Mouse (Mus musculus) liver, embryonic 16.5 days (tissue): ENCODE measurements around the gene Snx14. TPM values are rescaled to one million over a fixed set of nuclear protein-coding genes. Genes with fewer than 3 reads are reported as not detected.
A peak's percentile ranks its signal among the peaks of the same experiment; 100 is the strongest.
"Not testable (repeated sequence)": the region's sequence is repeated elsewhere in the genome, so short reads cannot be mapped to it uniquely, and the experiment has no call there.

Source experiments
- ATAC-seq: fragments of 200-750 bp; cut with Nextera tagmentation; 2 replicates; pipeline ENCODE4 v1.8.0; 2017; ENCODE audit warnings: low read depth, mild to moderate bottlenecking, moderate number of reproducible peaks, moderate library complexity
- H3K27ac ChIP-seq: fragments of 300-500 bp; sonication (generic); 2 replicates; pipeline ENCODE4 v1.5.1; 2014; ENCODE audit warnings: mild to moderate bottlenecking, low read length
- H3K27me3 ChIP-seq: fragments of 300-500 bp; sonication (generic); 2 replicates; pipeline ENCODE4 v1.6.1; 2014; ENCODE audit warnings: low read depth, low read length, mixed read lengths; ENCODE audit not compliant: control insufficient read depth, insufficient read depth
- H3K36me3 ChIP-seq: fragments of 300-500 bp; sonication (generic); 2 replicates; pipeline ENCODE4 v1.6.1; 2014; ENCODE audit warnings: mild to moderate bottlenecking; ENCODE audit not compliant: control insufficient read depth, insufficient read depth
- H3K4me1 ChIP-seq: fragments of 300-500 bp; sonication (generic); 2 replicates; pipeline ENCODE4 v1.6.1; 2014; ENCODE audit warnings: low read depth, low read length, mixed read lengths; ENCODE audit not compliant: control insufficient read depth
- H3K4me2 ChIP-seq: fragments of 300-500 bp; sonication (generic); 2 replicates; pipeline ENCODE4 v1.6.1; 2014; ENCODE audit warnings: low read depth, low read length, mixed read lengths
- H3K4me3 ChIP-seq: fragments of 300-500 bp; sonication (generic); 2 replicates; pipeline ENCODE4 v1.5.1; 2014; ENCODE audit warnings: low read depth, mild to moderate bottlenecking, low read length
- H3K9ac ChIP-seq: fragments of 300-500 bp; sonication (generic); 2 replicates; pipeline ENCODE4 v1.6.1; 2014; ENCODE audit warnings: low read depth, low read length
- H3K9me3 ChIP-seq: fragments of 300-500 bp; sonication (generic); replicated peaks from 2 replicates; pipeline ENCODE4 v1.6.1; 2016; ENCODE audit warnings: low read length; ENCODE audit not compliant: control insufficient read depth
- WGBS: fragments of 180-500 bp; shearing (Covaris S2); extraction: QIAGEN DNeasy Blood & Tissue Kit; methylation state at CpG from one replicate; pipeline ENCODE4 v1.1.7; 2014; ENCODE audit not compliant: insufficient replicate concordance; 5-methylcytosine and 5-hydroxymethylcytosine counted together
- polyA plus RNA-seq: library from polyadenylated mRNA; unstranded; fragments of >200 nt; fragmentation: Nextera tagmentation; extraction: Ambion mirVana; gene quantifications from 2 replicates; pipeline ENCODE4 v1.2.1, GENCODE M21; 2015

Snx14 gene
- polyA plus RNA-seq = 12.3 and 12.8 TPM in 2 replicates

- H3K4me2 ChIP-seq = peak within 1 kb of the TSS; percentile 88
- H3K9ac ChIP-seq = peak within 1 kb of the TSS; percentile 84
- no peaks in the 10 kb centered on the region for H3K36me3 ChIP-seq
- peak within 1 kb of the TSS; percentile 87 for H3K27ac ChIP-seq
- ATAC-seq = peak; percentile 97
- peaks cover 11% of the 10 kb centered on the region for H3K4me1 ChIP-seq
- under 1% methylated on average over 62 of the region's 62 CpGs for WGBS
- no peaks in the 10 kb centered on the region for H3K27me3 ChIP-seq
- peak within 1 kb of the TSS; percentile 79 for H3K4me3 ChIP-seq
- no peaks in the 10 kb centered on the region for H3K9me3 ChIP-seq
Measured at GRCm38 (mm10) chr9:88438555-88439237, at the start of gene Snx14. TSS of gene Snx14 (minus strand) at chr9:88438958.

DNA sequence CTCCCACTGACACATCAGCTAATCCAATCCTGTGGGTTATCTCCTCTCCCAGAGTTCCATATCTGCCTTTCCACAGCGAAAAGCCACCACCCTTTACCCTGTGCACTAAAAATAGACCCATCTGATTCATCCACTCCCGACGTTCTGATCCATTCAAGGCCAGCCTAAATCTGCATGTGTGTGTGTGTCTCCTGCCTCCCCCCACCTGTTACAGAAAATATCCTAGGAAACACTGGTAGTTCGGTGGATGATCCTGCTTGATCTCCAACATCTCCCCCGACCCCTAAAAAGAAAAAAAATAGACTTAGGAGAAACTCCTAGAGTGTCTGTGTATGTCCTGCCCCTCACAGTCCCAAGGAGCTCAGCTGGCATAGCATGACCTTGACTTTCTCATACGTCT is 45.8 kb upstream of the Snx14 start:
- peaks cover 17% of the 10 kb centered on the region for H3K4me1 ChIP-seq
- no peaks in the 10 kb centered on the region for H3K36me3 ChIP-seq
- ATAC-seq = no peak
- no peaks in the 10 kb centered on the region for H3K9me3 ChIP-seq
- H3K27ac ChIP-seq = no peak overlapping the region
- no peak overlapping the region for H3K4me2 ChIP-seq
- H3K9ac ChIP-seq = no peak overlapping the region
- 28% methylated on average over 6 of the region's 6 CpGs for WGBS
- H3K27me3 ChIP-seq = peaks cover 5% of the 10 kb centered on the region; the same call in 1 of the 2 replicates
- no peak overlapping the region for H3K4me3 ChIP-seq

DNA sequence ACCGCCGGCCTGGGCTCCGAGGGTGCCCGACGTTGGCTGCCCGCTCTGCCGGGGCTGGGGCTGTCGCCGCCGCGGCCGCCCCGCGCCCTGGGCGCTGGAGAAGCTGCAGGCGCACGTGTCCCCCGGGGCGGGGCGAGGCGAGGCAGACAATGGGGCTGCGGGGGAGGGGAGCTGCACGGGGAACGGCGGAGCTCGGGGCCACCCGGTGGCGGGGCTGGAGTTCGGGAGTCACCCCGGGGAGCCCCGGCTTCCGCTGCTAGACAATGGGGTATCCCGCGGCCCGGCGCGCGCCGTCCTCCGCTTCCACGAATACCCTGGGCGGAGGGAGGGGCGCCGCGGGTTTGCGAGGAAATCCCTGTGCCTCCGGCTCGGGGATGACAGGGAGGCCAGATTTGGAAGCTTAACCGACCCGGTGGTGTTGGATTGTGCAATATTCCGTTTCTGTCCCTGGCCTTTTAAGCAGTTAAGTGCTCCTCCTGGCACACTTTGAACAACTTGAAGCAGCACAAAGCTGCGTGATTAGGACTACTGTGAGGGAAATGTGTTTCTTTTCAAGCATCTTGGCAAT is 44.2 kb upstream of the Snx14 start:
- Histone ChIP-seq H3K4me1 (peaks cover 17% of the 10 kb centered on the region), H3K36me3 (no peaks in the 10 kb centered on the region; the same call in 1 of the 2 replicates), H3K27me3 (peaks cover 5% of the 10 kb centered on the region; the same call in 1 of the 2 replicates), H3K27ac (peak overlapping the region; percentile 83), H3K9ac (peak overlapping the region; percentile 81), H3K9me3 (no peaks in the 10 kb centered on the region), H3K4me2 (peak overlapping the region; percentile 97), H3K4me3 (peak overlapping the region; percentile 96)
- under 1% methylated on average over 47 of the region's 52 CpGs for WGBS
- ATAC-seq = no peak

DNA sequence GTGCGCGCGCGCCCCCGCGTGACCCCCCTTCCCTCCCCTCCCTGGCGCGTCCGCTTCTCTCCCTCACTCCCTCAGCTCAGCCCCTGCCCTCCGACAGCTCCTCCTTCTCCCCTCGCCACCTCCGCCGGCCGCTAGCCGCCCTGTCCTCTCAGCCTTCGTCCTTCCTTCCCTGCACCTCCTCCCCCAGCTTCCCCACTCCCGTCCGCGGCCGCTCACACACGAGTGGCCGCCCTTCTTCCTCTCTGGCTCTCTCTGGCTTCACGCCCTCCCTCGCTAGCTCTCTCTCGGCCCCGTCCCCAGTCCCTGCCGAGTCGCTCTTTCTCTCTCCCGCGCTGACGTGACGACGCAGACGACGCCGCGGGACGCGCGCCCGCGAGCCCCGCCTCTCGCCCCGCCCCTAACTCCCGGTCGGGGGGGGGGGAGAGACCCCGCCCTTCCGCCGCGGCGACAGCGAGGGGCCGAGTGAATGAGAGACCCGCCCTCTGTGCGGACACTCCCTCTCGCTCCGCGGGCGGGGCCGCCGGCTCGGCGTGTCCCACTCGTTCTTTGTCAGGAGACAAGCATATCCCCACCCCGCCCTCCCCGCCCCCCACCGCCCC is 43.6 kb upstream of the Snx14 start, which contains the start of gene Syncrip:
Gene Syncrip (minus strand): TSS at position 345 of the 599 bp plus-strand sequence.
- WGBS = under 1% methylated on average over 35 of the region's 68 CpGs

DNA sequence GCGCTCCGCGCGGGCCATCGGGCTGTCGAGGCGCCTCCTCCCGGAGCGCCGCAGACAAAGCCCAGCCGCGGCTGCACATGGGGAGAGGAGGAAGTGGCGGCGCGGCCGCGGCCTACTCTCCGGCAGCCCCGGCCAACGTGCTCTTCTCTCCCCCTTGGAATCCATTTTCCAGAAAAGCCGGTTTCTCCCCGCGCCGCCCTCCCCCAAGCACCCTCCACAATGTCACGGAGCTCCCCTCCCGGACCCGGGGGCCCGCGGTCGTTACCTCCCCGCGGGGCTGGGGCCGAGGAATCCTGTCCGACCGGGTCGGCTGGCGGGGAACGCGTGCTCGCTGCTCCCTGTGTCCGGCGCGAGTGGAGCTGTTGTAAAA is 43.0 kb upstream of the Snx14 start:
- peak overlapping the region; percentile 97 for H3K4me2 ChIP-seq
- no peak for ATAC-seq
- 0% methylated on average over 32 of the region's 43 CpGs for WGBS

More for the DNA sequence above, 43.6 kb upstream of the Snx14 start, which contains the start of gene Syncrip:
- H3K4me1 ChIP-seq = peaks cover 17% of the 10 kb centered on the region
- H3K4me3 ChIP-seq = peak within 1 kb of the TSS; percentile 96
- peak within 1 kb of the TSS; percentile 95 for H3K27ac ChIP-seq
- peak; percentile 88 for ATAC-seq
- peak within 1 kb of the TSS; percentile 97 for H3K4me2 ChIP-seq
- H3K36me3 ChIP-seq, H3K9me3 ChIP-seq, H3K27me3 ChIP-seq: not testable (repeated sequence)
- H3K9ac ChIP-seq = peak within 1 kb of the TSS; percentile 92

DNA sequence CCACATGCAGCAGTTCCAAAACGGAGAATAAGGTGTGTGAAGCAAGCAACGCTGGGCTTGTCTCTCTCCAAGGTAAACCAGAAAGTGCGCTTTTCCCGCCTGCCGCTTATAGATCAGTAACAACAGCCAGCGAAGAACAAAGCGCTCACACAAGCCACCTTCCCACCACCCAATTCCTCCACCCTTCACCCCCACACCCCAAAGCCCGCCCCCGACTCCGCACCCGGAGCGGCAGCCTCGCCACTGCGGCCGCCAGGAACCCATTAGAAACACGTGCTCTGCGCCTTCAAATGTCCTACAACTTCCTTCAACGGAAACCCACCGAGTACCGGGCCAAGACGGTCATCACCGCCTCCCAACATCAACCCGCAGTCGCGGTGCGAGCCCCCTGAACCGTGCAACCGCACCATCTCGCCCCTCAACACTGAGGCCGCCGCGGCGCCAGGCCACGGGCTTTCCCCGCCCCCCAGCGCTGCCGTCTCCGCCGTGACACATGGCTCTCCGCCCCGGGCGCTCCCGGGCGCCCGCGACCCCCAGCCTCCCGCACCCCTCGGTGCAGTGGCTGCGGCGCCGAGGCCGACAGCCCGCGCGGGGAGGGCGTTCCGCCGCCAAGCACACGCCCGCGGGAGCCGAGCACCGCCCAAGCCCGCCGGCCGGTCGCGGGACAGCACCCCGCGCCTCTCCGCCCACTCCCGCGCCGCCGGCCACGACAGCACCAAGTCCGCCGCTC is 42.5 kb upstream of the Snx14 start:
- Histone ChIP-seq H3K4me3 (peak overlapping the region; percentile 96), H3K9ac (peak overlapping the region; percentile 92), H3K27ac (peak overlapping the region; percentile 91), H3K4me1 (peaks cover 17% of the 10 kb centered on the region), H3K36me3 (peaks cover 7% of the 10 kb centered on the region), H3K27me3 (peaks cover 5% of the 10 kb centered on the region; the same call in 1 of the 2 replicates), H3K9me3 (no peaks in the 10 kb centered on the region), H3K4me2 (peak overlapping the region; percentile 97)
- under 1% methylated on average over 65 of the region's 78 CpGs for WGBS
- peak; percentile 49 for ATAC-seq

More for the DNA sequence above, 43.0 kb upstream of the Snx14 start:
- H3K36me3 ChIP-seq = peaks cover 4% of the 10 kb centered on the region
- peak overlapping the region; percentile 92 for H3K9ac ChIP-seq
- peak overlapping the region; percentile 96 for H3K4me3 ChIP-seq
- H3K27ac ChIP-seq = peak overlapping the region; percentile 91
- no peaks in the 10 kb centered on the region for H3K9me3 ChIP-seq
- H3K27me3 ChIP-seq = peaks cover 5% of the 10 kb centered on the region; the same call in 1 of the 2 replicates
- peaks cover 17% of the 10 kb centered on the region for H3K4me1 ChIP-seq

DNA sequence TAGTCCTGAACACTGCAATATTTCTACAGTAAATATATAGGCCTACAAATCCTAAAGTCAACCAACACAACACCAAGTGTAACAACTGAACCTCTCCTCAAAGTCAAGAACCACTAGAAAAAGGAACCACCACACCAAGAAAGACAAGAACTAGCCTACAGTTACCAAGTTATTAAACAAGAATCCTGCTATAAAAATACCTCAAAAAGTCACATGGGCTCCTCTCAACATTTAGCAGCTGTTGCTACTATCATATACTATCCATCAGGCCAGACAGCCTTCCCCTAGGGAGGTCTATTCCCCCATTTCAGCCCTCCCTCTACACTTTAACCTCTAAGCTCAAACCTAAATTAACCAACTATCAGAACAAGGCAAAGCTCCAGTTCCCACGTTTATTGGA is 41.4 kb upstream of the Snx14 start:
- ATAC-seq = no peak

DNA sequence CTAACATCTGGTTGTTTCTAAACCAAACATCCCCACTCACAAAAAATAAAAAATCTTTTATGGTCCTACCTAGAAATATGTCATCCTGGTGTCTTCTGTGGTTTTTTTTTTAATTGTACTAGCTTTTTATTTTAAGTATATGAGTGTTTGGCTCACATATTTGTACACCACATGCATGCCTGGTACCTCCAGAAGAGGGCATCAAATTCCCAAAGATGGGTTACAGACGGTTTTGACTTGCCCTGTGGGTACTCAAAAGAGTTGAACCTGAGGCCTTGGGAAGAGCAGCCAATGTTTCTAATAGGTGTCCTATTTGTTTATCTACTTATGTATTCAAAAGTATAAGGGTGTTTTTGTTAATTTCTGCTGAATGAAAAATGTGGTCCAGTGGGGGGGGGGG is 37.4 kb upstream of the Snx14 start:
- no peak overlapping the region for H3K4me3 ChIP-seq
- no peak overlapping the region for H3K9ac ChIP-seq
- no peak overlapping the region for H3K27ac ChIP-seq
- ATAC-seq = no peak
- H3K4me1 ChIP-seq = peaks cover 5% of the 10 kb centered on the region
- no peaks in the 10 kb centered on the region for H3K9me3 ChIP-seq
- no peaks in the 10 kb centered on the region for H3K27me3 ChIP-seq
- H3K36me3 ChIP-seq = peaks cover 35% of the 10 kb centered on the region
- H3K4me2 ChIP-seq = no peak overlapping the region
- 53% methylated on average over 1 of the region's 1 CpGs for WGBS

More for the DNA sequence above, 41.4 kb upstream of the Snx14 start:
- Histone ChIP-seq H3K4me3 (peak overlapping the region; percentile 96), H3K4me2 (peak overlapping the region; percentile 97), H3K27me3 (peaks cover 5% of the 10 kb centered on the region; the same call in 1 of the 2 replicates), H3K9ac (no peak overlapping the region), H3K9me3 (no peaks in the 10 kb centered on the region), H3K27ac (no peak overlapping the region), H3K4me1 (peaks cover 17% of the 10 kb centered on the region), H3K36me3 (peaks cover 13% of the 10 kb centered on the region)
- WGBS = 2% methylated on average over 1 of the region's 1 CpGs
